Mouse (Mus musculus): ENCODE measurements around the gene Pus7l. TPM values are rescaled to one million over a fixed set of nuclear protein-coding genes. Genes with fewer than 3 reads are reported as not detected.
A peak's percentile ranks its signal among the peaks of the same experiment; 100 is the strongest.

Gene Pus7l
- polyA plus RNA-seq, 1 experiment, result 1.7 TPM

DNA sequence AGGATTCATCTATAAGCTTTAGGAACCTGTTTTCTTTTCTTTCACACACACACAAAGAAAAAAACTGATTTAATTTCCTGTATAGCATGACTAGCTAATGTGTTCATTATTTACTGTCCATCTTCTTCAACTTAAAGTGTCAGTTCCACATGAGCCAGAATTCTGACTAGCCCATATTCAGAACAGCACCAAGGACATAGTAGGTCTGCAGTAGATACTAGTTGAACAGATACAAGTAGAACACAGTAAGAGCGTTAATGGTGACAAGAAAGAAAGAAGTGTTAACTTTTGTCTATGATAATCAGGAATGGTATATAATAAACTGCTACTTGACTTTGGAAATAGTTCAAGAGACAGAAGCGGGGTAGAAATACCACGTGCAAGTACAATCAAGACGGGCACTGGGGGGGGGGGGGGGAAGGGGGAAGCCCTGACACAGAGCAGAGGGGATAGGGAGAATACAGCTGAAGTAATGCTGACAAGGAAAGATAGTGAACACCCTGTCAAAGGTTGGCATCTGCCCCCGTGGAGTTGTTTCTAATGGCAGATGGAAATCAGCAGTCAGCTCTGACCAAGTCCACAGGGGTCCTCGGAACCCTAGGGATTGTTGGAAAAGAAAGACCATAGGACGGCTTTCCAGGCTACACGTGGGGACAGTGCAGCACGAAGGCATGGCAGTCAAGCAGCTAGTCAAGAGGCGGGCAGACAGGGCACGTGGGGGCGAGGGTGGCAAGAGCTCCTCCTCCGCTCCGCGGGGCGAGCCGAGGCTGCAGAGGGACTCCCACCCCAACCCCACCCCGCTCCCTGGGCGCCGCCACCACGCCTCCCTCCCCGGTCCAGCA is 559 bp downstream of the Pus7l start:
- no peak overlapping the region for H3K27ac ChIP-seq (ENCODE audit: insufficient read depth, low read depth, low read length)
- 5% methylated on average over 22 of the region's 22 CpGs for WGBS
- peak overlapping the region; percentile 96 for H3K4me3 ChIP-seq (ENCODE audit: insufficient read depth, low read depth, low read length)
- H3K27me3 ChIP-seq (replicated peaks; ENCODE audit: control insufficient read depth, insufficient read depth, low read length), result no peaks in the 10 kb centered on the region
- H3K36me3 ChIP-seq (ENCODE audit: control insufficient read depth, insufficient read depth, low read length), result no peaks in the 10 kb centered on the region
- peaks cover 2% of the 10 kb centered on the region; the same call in 1 of the 2 replicates for H3K4me1 ChIP-seq (ENCODE audit: control insufficient read depth, insufficient read depth, low read length)
- no peak for DNase-seq
- TF ChIP-seq CTCF (conservative IDR thresholded peaks at IDR 0.05; ENCODE audit: insufficient read depth, insufficient read length, low read depth, low read length), result no peak
- TF ChIP-seq POLR2A (IDR thresholded peaks at IDR 0.05; ENCODE audit: low read depth, low read length), result no peak

DNA sequence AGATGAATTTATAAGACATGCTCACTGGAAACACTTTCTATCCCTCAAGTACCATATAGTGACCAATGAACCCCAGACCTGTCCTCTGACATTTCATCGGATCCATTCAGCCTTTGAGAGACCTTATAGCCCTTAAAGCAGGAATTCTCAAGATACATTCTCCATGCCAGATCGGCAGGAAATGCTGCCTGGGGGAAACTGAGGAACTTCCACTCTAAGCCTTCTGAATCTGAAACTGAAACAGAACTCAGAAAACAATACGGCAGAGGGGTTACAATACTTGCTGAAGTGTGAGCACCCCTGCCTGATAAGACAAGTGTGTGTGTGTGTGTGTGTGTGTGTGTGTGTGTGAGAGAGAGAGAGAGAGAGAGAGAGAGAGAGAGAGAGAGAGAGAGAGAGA is 4.1 kb downstream of the Pus7l start:
- WGBS, result 87% methylated on average over 3 of the region's 3 CpGs
- Histone ChIP-seq H3K36me3 (ENCODE audit: control insufficient read depth, insufficient read depth, low read length) (no peaks in the 10 kb centered on the region), H3K27me3 (replicated peaks; ENCODE audit: control insufficient read depth, insufficient read depth, low read length) (no peaks in the 10 kb centered on the region), H3K4me3 (ENCODE audit: insufficient read depth, low read depth, low read length) (no peak overlapping the region), H3K4me1 (ENCODE audit: control insufficient read depth, insufficient read depth, low read length) (peaks cover 2% of the 10 kb centered on the region; the same call in 1 of the 2 replicates), H3K27ac (ENCODE audit: insufficient read depth, low read depth, low read length) (no peak overlapping the region)
- no peak for DNase-seq
- TF ChIP-seq POLR2A (IDR thresholded peaks at IDR 0.05; ENCODE audit: low read depth, low read length) (no peak), CTCF (conservative IDR thresholded peaks at IDR 0.05; ENCODE audit: insufficient read depth, insufficient read length, low read depth, low read length) (no peak)

DNA sequence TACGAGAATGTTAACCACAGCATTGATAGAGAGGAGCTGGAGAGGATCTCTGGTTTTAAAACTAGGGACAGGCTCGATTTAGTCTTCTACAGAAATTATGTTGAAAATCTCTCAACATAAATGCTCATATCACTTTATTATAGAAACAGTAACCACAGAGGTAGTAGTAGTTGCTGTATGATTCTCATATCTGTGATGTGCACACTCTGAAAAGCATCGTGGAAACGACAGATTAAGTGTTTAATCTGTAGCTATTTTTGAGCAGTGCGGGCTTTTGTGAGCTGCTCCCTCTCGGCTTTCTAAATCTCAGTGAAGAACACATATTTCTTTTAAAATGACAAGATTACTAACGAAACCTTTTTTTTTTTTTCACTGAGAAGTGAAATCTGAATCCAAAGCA is 7.8 kb downstream of the Pus7l start:
- Histone ChIP-seq H3K27me3 (replicated peaks; ENCODE audit: control insufficient read depth, insufficient read depth, low read length) (no peaks in the 10 kb centered on the region), H3K27ac (ENCODE audit: insufficient read depth, low read depth, low read length) (no peak overlapping the region)
- 90% methylated on average over 7 of the region's 7 CpGs for WGBS

DNA sequence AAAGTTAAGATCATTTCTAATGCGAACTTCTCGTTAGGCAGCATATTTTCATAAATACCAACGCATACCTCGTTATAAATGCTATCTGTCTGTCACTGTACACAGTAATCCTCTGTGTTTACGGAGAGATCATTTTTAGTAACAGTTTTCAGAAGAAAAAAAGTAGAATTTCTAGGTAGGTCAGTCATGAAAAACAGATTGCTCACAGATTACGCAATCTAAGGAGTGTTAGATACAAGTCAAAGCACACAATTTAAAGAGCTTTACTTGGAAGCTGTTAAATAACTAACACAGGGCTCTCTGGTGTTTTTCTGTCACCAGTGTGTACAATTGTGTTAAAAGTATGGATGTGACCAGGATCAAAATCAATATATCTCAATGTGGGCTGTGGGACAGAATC is 10.4 kb downstream of the Pus7l start:
- 87% methylated on average over 6 of the region's 6 CpGs for WGBS
- no peak for TF ChIP-seq CTCF (conservative IDR thresholded peaks at IDR 0.05; ENCODE audit: insufficient read depth, insufficient read length, low read depth, low read length)
- TF ChIP-seq POLR2A (IDR thresholded peaks at IDR 0.05; ENCODE audit: low read depth, low read length), result no peak
- Histone ChIP-seq H3K27ac (ENCODE audit: insufficient read depth, low read depth, low read length) (no peak overlapping the region), H3K27me3 (replicated peaks; ENCODE audit: control insufficient read depth, insufficient read depth, low read length) (no peaks in the 10 kb centered on the region), H3K4me3 (ENCODE audit: insufficient read depth, low read depth, low read length) (no peak overlapping the region), H3K36me3 (ENCODE audit: control insufficient read depth, insufficient read depth, low read length) (no peaks in the 10 kb centered on the region), H3K4me1 (ENCODE audit: control insufficient read depth, insufficient read depth, low read length) (no peaks in the 10 kb centered on the region)
- no peak for DNase-seq

More for the DNA sequence above, 7.8 kb downstream of the Pus7l start:
- no peaks in the 10 kb centered on the region for H3K36me3 ChIP-seq (ENCODE audit: control insufficient read depth, insufficient read depth, low read length)
- H3K4me3 ChIP-seq (ENCODE audit: insufficient read depth, low read depth, low read length), result no peak overlapping the region
- no peaks in the 10 kb centered on the region for H3K4me1 ChIP-seq (ENCODE audit: control insufficient read depth, insufficient read depth, low read length)
- DNase-seq, result no peak
- no peak for TF ChIP-seq POLR2A (IDR thresholded peaks at IDR 0.05; ENCODE audit: low read depth, low read length)
- TF ChIP-seq CTCF (conservative IDR thresholded peaks at IDR 0.05; ENCODE audit: insufficient read depth, insufficient read length, low read depth, low read length), result no peak

DNA sequence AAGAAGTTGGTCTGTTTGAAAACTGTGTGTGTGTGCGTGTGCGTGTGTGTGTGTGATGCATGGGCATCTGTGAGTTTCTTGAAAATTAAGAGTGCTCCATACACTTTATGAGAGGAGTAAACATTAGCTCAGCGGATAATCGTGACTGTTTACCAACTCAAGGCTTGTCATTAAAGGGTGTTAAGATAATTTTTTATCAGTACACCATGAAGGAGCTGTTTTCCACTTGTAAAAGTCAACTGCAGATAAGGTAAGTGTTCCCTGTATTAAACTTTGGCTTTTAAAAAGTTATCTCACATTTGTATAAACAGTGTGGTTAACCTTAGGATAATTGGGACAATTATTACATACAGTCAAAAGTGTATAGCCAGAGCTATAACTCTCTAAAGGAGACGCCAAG is 11.0 kb downstream of the Pus7l start:
- no peak for TF ChIP-seq POLR2A (IDR thresholded peaks at IDR 0.05; ENCODE audit: low read depth, low read length)
- no peak for TF ChIP-seq CTCF (conservative IDR thresholded peaks at IDR 0.05; ENCODE audit: insufficient read depth, insufficient read length, low read depth, low read length)
- 94% methylated on average over 5 of the region's 5 CpGs for WGBS
- Histone ChIP-seq H3K4me3 (ENCODE audit: insufficient read depth, low read depth, low read length) (no peak overlapping the region), H3K4me1 (ENCODE audit: control insufficient read depth, insufficient read depth, low read length) (no peaks in the 10 kb centered on the region), H3K27ac (ENCODE audit: insufficient read depth, low read depth, low read length) (no peak overlapping the region), H3K36me3 (ENCODE audit: control insufficient read depth, insufficient read depth, low read length) (no peaks in the 10 kb centered on the region), H3K27me3 (replicated peaks; ENCODE audit: control insufficient read depth, insufficient read depth, low read length) (no peaks in the 10 kb centered on the region)
- no peak for DNase-seq

DNA sequence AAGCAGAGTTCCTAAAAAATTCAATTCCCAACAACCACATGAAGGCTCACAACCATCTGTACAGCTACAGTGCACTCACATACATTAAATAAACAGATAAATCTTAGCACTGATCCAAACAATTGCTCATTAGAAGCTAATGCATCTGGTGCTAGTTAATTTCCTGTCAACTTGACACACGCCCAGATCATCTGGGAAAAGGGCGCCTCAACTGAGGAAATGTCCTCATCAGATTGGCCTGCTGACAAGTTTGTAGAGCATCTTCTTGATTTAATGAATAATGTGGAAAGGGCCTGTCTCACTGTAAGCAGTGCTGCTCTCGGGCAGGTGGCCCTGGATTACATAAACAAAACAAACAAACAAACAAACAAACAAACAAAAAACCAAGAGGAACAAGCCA is 12.8 kb downstream of the Pus7l start:
- H3K27me3 ChIP-seq (replicated peaks; ENCODE audit: control insufficient read depth, insufficient read depth, low read length), result no peaks in the 10 kb centered on the region
- DNase-seq, result no peak
- no peak for TF ChIP-seq POLR2A (IDR thresholded peaks at IDR 0.05; ENCODE audit: low read depth, low read length)
- no peak for TF ChIP-seq CTCF (conservative IDR thresholded peaks at IDR 0.05; ENCODE audit: insufficient read depth, insufficient read length, low read depth, low read length)
- no peak overlapping the region for H3K27ac ChIP-seq (ENCODE audit: insufficient read depth, low read depth, low read length)
- H3K36me3 ChIP-seq (ENCODE audit: control insufficient read depth, insufficient read depth, low read length), result no peaks in the 10 kb centered on the region
- H3K4me3 ChIP-seq (ENCODE audit: insufficient read depth, low read depth, low read length), result no peak overlapping the region
- WGBS, result 78% methylated on average over 3 of the region's 3 CpGs
- H3K4me1 ChIP-seq (ENCODE audit: control insufficient read depth, insufficient read depth, low read length), result no peaks in the 10 kb centered on the region

DNA sequence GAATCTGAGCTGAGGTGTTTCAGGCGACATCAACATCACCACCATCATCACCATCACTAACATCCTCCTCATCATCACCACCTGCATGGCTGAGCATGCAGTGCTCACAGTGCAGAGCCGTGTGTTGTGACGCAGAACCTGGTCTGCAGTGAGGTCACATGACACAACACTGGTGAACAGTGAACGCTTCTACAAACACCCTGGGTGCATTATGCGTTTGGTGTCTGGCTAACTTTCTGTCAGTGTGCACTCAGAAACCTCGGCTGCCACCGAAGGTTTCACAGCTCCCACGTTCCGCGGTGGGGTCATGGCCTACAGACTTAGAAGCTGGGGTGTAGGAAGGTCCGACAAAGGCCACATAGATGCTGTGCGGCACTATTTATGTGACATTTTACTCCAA is 18.4 kb downstream of the Pus7l start:
- TF ChIP-seq CTCF (conservative IDR thresholded peaks at IDR 0.05; ENCODE audit: insufficient read depth, insufficient read length, low read depth, low read length) (no peak), POLR2A (IDR thresholded peaks at IDR 0.05; ENCODE audit: low read depth, low read length) (no peak)
- WGBS, result 71% methylated on average over 12 of the region's 12 CpGs
- Histone ChIP-seq H3K27me3 (replicated peaks; ENCODE audit: control insufficient read depth, insufficient read depth, low read length) (no peaks in the 10 kb centered on the region), H3K4me3 (ENCODE audit: insufficient read depth, low read depth, low read length) (no peak overlapping the region), H3K27ac (ENCODE audit: insufficient read depth, low read depth, low read length) (no peak overlapping the region), H3K4me1 (ENCODE audit: control insufficient read depth, insufficient read depth, low read length) (no peaks in the 10 kb centered on the region), H3K36me3 (ENCODE audit: control insufficient read depth, insufficient read depth, low read length) (no peaks in the 10 kb centered on the region)
- no peak for DNase-seq

Data from kidney, adult 2 months (tissue).